Mouse (Mus musculus) forebrain, embryonic 15.5 days (tissue): ENCODE results near the gene Tmx4. TPM values are rescaled to one million over a fixed set of nuclear protein-coding genes. Genes with fewer than 3 reads are reported as not detected.

Experiments
- ATAC-seq: fragments of 200-750 bp; cut with Nextera tagmentation; replicated peaks from 2 replicates; pipeline ENCODE4 v1.8.0; 2017; ENCODE audit warnings: mild to moderate bottlenecking, moderate TSS enrichment, moderate library complexity
- H3K27ac ChIP-seq: fragments of 300-500 bp; sonication (generic); replicated peaks from 2 replicates; pipeline ENCODE4 v1.5.1; 2015; ENCODE audit warnings: mild to moderate bottlenecking, inconsistent platforms
- H3K27me3 ChIP-seq: fragments of 300-500 bp; sonication (generic); 2 replicates; pipeline ENCODE4 v1.6.1; 2015; ENCODE audit warnings: inconsistent platforms
- H3K36me3 ChIP-seq: fragments of 300-500 bp; sonication (generic); 2 replicates; pipeline ENCODE4 v1.6.1; 2015; ENCODE audit warnings: mild to moderate bottlenecking, inconsistent platforms
- H3K4me1 ChIP-seq: fragments of 300-500 bp; sonication (generic); 2 replicates; pipeline ENCODE4 v1.6.1; 2015; ENCODE audit warnings: inconsistent platforms
- H3K4me2 ChIP-seq: fragments of 300-500 bp; sonication (generic); replicated peaks from 2 replicates; pipeline ENCODE4 v1.6.1; 2015; ENCODE audit warnings: mild to moderate bottlenecking, inconsistent platforms
- H3K4me3 ChIP-seq: fragments of 300-500 bp; sonication (generic); 2 replicates; pipeline ENCODE4 v1.5.1; 2015; ENCODE audit warnings: mild to moderate bottlenecking, inconsistent platforms
- H3K9ac ChIP-seq: fragments of 300-500 bp; sonication (generic); replicated peaks from 2 replicates; pipeline ENCODE4 v1.6.1; 2015; ENCODE audit warnings: mild to moderate bottlenecking, inconsistent platforms
- H3K9me3 ChIP-seq: fragments of 300-500 bp; sonication (generic); 2 replicates; pipeline ENCODE4 v1.6.1; 2016; ENCODE audit warnings: inconsistent platforms
- WGBS: fragments of 180-500 bp; shearing (Covaris S2); methylation state at CpG from one replicate; pipeline ENCODE4 v1.1.7; 2015; ENCODE audit warnings: mixed read lengths; 5-methylcytosine and 5-hydroxymethylcytosine counted together
- polyA plus RNA-seq: library from polyadenylated mRNA; unstranded; fragments of >200 nt; fragmentation: Nextera tagmentation; extraction: Ambion mirVana; gene quantifications from 2 replicates; pipeline ENCODE4 v1.2.1, GENCODE M21; 2015

Gene Tmx4
- polyA plus RNA-seq: 72.9 and 80.6 TPM in 2 replicates

DNA sequence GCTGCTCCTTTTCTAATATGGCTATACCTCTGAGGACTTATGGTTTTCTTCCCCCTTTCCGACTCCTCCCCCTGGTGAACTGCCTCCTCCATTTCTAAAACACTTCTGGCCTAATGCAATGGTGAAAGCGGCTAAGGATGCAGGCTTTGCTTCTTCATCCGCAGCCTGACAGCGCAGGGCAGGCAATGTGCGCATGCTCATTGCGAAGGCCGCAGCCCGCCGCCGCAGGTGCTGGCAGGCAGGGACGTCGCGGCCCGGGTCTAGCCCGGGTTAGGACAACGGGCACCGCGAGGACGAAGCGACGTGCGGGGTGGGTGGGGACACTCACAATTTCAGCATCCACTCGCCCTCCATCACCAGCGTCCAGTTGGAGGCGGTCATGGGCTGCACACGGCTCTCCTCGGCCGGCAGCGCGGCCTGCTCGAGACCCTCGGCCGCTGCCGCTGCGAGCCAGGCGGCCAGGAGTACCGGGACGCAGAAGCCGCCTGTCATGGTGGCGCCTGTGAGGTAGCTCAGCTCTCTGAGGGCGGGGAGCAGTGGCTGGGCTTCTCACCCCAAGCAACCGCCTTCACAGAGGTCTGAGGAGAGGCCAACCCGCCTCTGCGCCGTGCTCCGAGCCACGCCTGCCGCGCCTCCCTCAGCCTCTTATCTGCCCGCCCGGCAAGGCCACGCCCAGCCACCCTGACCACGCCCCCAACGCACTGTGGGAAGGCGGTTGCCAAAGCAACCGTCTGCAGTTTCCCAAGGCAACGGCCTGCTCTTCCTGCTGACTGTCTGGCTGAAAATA lies at the start of gene Tmx4:
Gene Tmx4, minus strand, starts transcription at position 632 of the 787 bp plus-strand sequence.
- Histone ChIP-seq H3K36me3 (no peaks in the 10 kb centered on the region), H3K4me1 (peaks cover 43% of the 10 kb centered on the region), H3K9ac (peak within 1 kb of the TSS; percentile 92), H3K4me3 (peak within 1 kb of the TSS; percentile 75), H3K27me3 (no peaks in the 10 kb centered on the region), H3K4me2 (peak within 1 kb of the TSS; percentile 65), H3K9me3 (no peaks in the 10 kb centered on the region), H3K27ac (peak within 1 kb of the TSS; percentile 98)
- under 1% methylated on average over 56 of the region's 57 CpGs for WGBS
- peak; percentile 99 for ATAC-seq

DNA sequence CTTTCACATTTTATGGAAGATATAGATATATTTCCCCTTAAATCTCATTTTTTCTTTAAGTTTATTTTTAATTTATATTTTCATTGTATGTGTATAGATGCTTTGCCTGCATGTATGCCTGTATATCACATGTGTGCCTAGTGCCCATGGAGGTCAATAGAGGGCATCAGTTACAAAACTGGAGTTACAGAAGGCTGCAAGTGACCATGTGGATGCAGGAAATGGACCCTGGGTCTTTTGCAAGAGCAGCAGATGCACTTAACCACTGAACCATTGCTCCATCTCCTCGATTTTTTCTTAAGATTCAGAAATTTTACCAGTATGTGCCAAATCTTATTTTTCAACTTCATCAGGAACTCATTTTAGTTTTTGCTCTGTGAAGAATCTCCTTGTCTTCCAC lies 48.2 kb upstream of the Tmx4 start:
- no peaks in the 10 kb centered on the region for H3K27me3 ChIP-seq
- H3K27ac ChIP-seq: no peak overlapping the region
- no peak for ATAC-seq
- no peaks in the 10 kb centered on the region for H3K36me3 ChIP-seq
- H3K4me1 ChIP-seq: no peaks in the 10 kb centered on the region
- no peaks in the 10 kb centered on the region for H3K9me3 ChIP-seq
- H3K4me2 ChIP-seq: no peak overlapping the region
- WGBS: 79% methylated on average over 1 of the region's 1 CpGs
- no peak overlapping the region for H3K9ac ChIP-seq
- H3K4me3 ChIP-seq: no peak overlapping the region

DNA sequence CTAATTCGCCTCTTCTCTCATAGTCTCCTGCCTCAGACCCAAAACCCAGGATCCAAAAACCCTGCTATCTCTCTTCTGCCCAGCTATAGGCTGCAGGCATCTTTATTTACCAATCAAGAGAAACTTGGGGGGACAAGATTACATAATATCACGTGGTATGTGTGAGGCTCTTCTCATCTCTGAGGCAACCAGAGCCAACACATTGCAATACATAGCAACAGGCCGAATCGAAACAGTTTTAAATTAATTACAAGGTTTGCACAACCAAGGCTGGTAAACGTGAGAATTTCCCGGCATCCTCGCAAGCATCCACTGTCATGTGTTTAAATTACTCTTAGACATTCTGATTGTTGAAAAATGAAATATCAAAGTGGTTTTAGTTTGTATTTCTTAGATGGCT lies 47.1 kb upstream of the Tmx4 start:
- ATAC-seq: no peak
- H3K4me3 ChIP-seq: no peak overlapping the region
- 87% methylated on average over 7 of the region's 7 CpGs for WGBS
- H3K4me1 ChIP-seq: no peaks in the 10 kb centered on the region
- H3K27me3 ChIP-seq: no peaks in the 10 kb centered on the region
- no peaks in the 10 kb centered on the region for H3K9me3 ChIP-seq
- no peak overlapping the region for H3K4me2 ChIP-seq
- H3K36me3 ChIP-seq: no peaks in the 10 kb centered on the region
- no peak overlapping the region for H3K27ac ChIP-seq
- no peak overlapping the region for H3K9ac ChIP-seq

DNA sequence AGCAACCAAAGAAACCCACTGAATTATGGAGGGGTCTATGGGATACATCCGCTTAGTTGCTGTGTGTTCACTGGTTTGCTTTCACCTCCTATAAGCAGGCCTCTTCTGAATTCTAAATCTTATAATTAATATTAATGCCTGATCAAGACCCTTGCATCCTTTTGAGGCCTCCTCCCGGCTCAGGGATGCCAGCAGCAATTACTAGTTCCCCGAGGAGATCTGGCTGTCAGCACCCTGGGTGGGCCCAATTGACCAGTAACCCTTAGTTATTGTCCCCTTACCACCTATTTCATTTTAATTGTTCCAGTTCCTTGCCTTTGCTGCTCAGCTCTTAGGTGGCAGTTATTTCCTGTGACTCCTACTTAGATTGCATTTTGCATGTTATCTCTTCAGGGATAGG lies 38.4 kb upstream of the Tmx4 start:
- no peak overlapping the region for H3K27ac ChIP-seq
- 37% methylated on average over 3 of the region's 3 CpGs for WGBS
- no peak for ATAC-seq

DNA sequence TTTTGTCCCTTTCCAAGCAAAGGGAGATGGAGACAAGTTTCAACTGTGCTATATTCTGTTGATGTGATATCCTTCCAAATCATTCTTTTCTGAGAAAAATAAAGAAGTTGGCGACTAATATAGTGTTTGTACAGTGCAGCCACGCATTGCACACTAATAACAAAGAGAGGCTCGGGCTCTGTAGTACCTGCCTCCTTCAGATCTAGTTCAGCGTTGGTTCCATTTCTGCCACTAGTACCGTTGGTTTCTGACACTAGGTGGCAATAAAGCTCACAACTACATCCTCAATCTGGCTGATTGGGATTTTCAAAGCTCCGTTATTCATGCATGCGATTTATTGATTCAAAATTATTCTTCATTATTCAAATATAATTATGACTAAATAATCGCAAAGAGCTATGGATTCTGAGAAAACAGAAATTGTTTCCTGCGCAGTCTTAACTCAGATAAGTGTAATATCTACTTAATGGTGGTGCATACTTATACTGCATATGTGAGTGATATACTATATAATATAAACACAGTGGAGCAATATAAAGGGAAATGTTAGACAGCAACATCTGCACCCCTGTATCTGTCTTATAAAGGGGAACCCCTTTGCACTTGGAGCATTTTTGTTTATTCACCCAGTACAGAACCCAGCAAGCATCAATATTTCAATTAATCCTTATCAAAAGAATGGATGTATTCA lies 37.5 kb upstream of the Tmx4 start:
- Histone ChIP-seq H3K4me1 (peaks cover 5% of the 10 kb centered on the region; the same call in 1 of the 2 replicates), H3K36me3 (no peaks in the 10 kb centered on the region), H3K27me3 (no peaks in the 10 kb centered on the region), H3K4me2 (no peak overlapping the region), H3K4me3 (no peak overlapping the region), H3K9me3 (no peaks in the 10 kb centered on the region), H3K27ac (no peak overlapping the region), H3K9ac (no peak overlapping the region)
- peak; percentile 91 for ATAC-seq
- WGBS: 27% methylated on average over 9 of the region's 9 CpGs

More for the DNA sequence above, 38.4 kb upstream of the Tmx4 start:
- Histone ChIP-seq H3K9ac (no peak overlapping the region), H3K36me3 (no peaks in the 10 kb centered on the region), H3K9me3 (no peaks in the 10 kb centered on the region), H3K4me2 (no peak overlapping the region), H3K4me1 (peaks cover 5% of the 10 kb centered on the region; the same call in 1 of the 2 replicates), H3K27me3 (no peaks in the 10 kb centered on the region), H3K4me3 (no peak overlapping the region)

DNA sequence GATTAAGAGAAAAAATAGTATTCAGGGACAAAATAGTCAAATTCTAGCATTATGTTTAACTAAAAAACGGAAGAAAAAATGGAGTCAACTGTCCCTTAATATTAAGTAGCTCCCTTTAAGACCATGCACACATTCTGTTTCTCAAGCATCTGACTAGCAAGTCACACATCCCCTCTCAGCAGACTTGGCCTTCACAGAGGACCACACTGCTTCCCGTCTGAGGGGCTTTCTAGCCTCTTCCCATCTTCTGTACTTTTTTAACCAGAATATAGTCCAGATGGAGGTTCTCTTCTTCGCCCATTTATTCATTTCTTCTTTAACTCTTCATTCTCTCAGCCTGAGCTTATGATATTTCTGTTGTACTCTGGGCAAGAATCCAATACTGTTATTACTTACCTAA lies 35.6 kb upstream of the Tmx4 start:
- Histone ChIP-seq H3K27ac (no peak overlapping the region), H3K36me3 (no peaks in the 10 kb centered on the region), H3K4me1 (peaks cover 5% of the 10 kb centered on the region; the same call in 1 of the 2 replicates), H3K9me3 (no peaks in the 10 kb centered on the region), H3K9ac (no peak overlapping the region), H3K4me2 (no peak overlapping the region), H3K4me3 (no peak overlapping the region), H3K27me3 (no peaks in the 10 kb centered on the region)
- ATAC-seq: no peak
- 67% methylated on average over 3 of the region's 3 CpGs for WGBS

DNA sequence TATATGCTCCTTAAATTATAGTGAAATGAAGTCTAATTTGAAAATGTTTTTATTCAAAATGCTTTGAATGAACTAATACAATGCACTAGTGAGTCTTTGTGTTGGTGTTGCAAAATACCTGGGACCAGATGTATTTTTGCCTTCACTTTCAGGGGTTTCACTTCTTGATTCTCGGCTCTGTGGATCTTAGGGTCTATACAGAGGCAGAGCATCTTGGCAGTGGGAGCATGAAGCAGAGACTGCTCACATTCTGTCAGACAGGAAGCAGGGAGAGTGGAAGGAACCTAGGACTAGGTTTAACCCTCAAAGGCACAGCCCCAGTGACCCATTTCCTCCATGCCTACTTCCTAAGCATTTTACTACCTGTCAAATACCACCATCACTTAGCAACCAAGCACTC lies 31.5 kb upstream of the Tmx4 start:
- no peak for ATAC-seq
- H3K36me3 ChIP-seq: no peaks in the 10 kb centered on the region
- H3K9ac ChIP-seq: no peak overlapping the region
- no peak overlapping the region for H3K4me2 ChIP-seq
- no peak overlapping the region for H3K27ac ChIP-seq
- WGBS: 84% methylated on average over 1 of the region's 1 CpGs
- H3K27me3 ChIP-seq: no peaks in the 10 kb centered on the region
- H3K9me3 ChIP-seq: no peaks in the 10 kb centered on the region
- no peaks in the 10 kb centered on the region for H3K4me1 ChIP-seq
- H3K4me3 ChIP-seq: no peak overlapping the region

DNA sequence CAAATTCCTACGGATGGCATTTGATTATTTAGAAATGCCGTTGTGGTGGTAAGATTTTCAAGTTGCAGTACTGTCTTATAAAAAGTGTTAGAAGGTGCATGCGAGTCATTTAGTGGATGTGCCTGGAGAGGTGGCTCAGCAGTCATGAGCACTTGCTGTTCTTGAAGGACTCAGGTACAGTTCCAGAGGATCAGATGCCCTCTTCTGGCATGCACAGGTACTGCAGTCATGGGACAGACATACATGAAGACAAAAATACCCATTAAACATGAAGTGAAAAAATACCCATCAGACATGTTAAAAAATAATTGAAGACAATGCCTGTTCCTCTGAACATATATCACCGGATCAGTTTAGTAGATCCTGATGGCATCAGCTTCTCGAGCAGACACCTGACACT lies 29.7 kb upstream of the Tmx4 start:
- Histone ChIP-seq H3K4me1 (no peaks in the 10 kb centered on the region), H3K4me3 (no peak overlapping the region), H3K36me3 (no peaks in the 10 kb centered on the region), H3K27me3 (no peaks in the 10 kb centered on the region), H3K4me2 (no peak overlapping the region), H3K9me3 (no peaks in the 10 kb centered on the region), H3K27ac (no peak overlapping the region), H3K9ac (no peak overlapping the region)
- ATAC-seq: no peak
- WGBS: 84% methylated on average over 5 of the region's 5 CpGs

DNA sequence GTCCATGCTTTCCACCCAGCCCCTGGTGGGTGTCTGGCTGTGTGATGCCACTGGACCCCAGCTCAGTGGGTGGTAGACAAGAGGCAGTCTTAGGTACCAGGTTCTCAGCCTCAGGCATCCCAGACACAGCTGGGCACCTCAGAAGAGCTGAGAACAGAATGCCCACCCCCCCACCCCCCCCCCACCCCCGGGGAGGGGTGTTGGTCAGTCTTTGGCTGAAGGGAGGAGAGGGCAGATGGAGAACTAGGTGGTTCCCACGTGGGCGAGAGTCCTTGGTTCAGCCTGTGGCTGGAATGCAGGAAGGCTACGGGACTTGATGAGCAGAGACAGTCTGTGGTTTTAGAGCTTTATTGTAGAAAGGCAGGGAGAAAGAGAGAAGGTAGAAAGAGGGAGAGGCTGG lies 12.5 kb upstream of the Tmx4 start:
- no peaks in the 10 kb centered on the region for H3K27me3 ChIP-seq
- ATAC-seq: no peak
- H3K9ac ChIP-seq: no peak overlapping the region
- no peak overlapping the region for H3K27ac ChIP-seq
- H3K9me3 ChIP-seq: no peaks in the 10 kb centered on the region
- no peaks in the 10 kb centered on the region for H3K36me3 ChIP-seq
- no peak overlapping the region for H3K4me3 ChIP-seq
- no peak overlapping the region for H3K4me2 ChIP-seq
- H3K4me1 ChIP-seq: no peaks in the 10 kb centered on the region
- WGBS: 41% methylated on average over 4 of the region's 4 CpGs

DNA sequence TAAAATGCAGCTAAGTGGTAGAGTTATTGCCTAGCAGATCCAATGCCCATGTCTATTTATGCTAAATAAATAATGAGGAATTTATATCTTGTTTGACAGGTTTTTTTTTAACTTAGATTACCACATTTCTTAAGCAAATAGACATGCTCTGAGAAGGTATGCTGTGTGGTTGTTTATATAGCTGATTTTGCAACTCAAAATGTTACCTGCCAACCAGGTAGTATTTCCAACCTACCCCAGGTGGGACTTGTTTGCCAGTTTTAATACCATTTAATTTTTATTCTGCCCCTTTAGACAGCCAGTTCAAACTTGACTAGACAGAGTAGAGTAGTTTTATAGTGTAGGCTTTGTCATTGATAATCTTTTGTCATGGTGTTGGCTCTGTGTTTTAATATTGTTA lies 10.7 kb upstream of the Tmx4 start:
- no peak overlapping the region for H3K27ac ChIP-seq
- no peak overlapping the region for H3K4me3 ChIP-seq
- no peaks in the 10 kb centered on the region for H3K27me3 ChIP-seq
- H3K4me1 ChIP-seq: no peaks in the 10 kb centered on the region
- H3K36me3 ChIP-seq: no peaks in the 10 kb centered on the region
- no peaks in the 10 kb centered on the region for H3K9me3 ChIP-seq
- no peak overlapping the region for H3K4me2 ChIP-seq
- no peak overlapping the region for H3K9ac ChIP-seq
- no peak for ATAC-seq

DNA sequence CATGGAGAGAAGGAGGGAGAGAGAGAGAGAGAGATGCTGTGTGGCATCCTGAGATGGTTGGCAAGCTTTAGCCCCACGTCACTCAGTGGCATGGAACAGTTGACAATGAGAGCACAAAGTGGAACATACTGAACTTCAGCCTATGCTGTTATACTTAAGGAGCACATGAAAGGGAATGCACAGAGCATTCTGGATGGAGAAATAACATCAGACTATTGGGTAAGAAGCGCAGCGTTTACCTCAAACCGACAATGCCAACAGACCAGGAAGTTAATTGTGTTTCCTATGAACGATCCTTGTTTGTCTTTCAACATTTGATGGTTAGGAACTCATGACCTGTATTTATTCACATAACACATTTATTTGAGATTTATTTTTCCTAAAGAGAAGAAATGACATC lies 8.8 kb upstream of the Tmx4 start:
- no peaks in the 10 kb centered on the region for H3K36me3 ChIP-seq
- H3K27ac ChIP-seq: no peak overlapping the region
- WGBS: 84% methylated on average over 5 of the region's 5 CpGs
- H3K4me3 ChIP-seq: no peak overlapping the region
- no peak overlapping the region for H3K4me2 ChIP-seq
- H3K9ac ChIP-seq: no peak overlapping the region
- no peaks in the 10 kb centered on the region for H3K4me1 ChIP-seq
- no peaks in the 10 kb centered on the region for H3K9me3 ChIP-seq
- ATAC-seq: no peak
- no peaks in the 10 kb centered on the region for H3K27me3 ChIP-seq

DNA sequence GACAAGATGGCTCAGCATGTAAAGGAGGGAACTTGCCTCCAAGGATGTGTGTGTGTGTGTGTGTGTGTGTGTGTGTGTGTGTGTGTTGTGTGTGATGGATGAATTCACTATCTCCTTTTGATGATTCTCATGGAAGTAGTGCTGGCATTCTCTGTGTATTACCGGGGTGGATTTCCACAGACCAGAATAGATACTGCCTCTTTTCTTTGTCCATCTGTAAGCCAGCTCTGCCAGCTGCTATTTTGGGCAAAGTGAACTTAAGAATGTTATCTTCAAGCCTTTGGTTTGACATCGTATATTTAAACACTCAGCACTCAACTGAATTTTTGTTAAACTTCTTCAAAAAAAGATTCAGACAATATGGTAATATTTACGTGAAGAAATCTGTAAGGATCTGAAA lies 5.1 kb upstream of the Tmx4 start:
- H3K9ac ChIP-seq: no peak overlapping the region
- no peaks in the 10 kb centered on the region for H3K9me3 ChIP-seq
- H3K4me1 ChIP-seq: peaks cover 16% of the 10 kb centered on the region
- 89% methylated on average over 3 of the region's 3 CpGs for WGBS
- no peak overlapping the region for H3K4me3 ChIP-seq
- no peaks in the 10 kb centered on the region for H3K27me3 ChIP-seq
- no peak for ATAC-seq
- H3K27ac ChIP-seq: no peak overlapping the region
- no peak overlapping the region for H3K4me2 ChIP-seq
- H3K36me3 ChIP-seq: no peaks in the 10 kb centered on the region
